Mouse (Mus musculus) ES-Bruce4 (cell line): Measurements from ENCODE around the gene Calhm4. TPM values are rescaled to one million over a fixed set of nuclear protein-coding genes. Genes with fewer than 3 reads are reported as not detected.
"Not testable (repeated sequence)": the region's sequence is repeated elsewhere in the genome, so short reads cannot be mapped to it uniquely, and the experiment has no call there.

Experiments
- H3K27ac ChIP-seq: 2 replicates; pipeline ENCODE4 v1.5.1; 2012; ENCODE audit warnings: low read length, inconsistent platforms; ENCODE audit not compliant: insufficient read depth
- H3K27me3 ChIP-seq: 2 replicates; pipeline ENCODE4 v1.6.1; 2012; ENCODE audit warnings: mild to moderate bottlenecking, low read length, inconsistent platforms; ENCODE audit not compliant: control insufficient read depth, poor library complexity, insufficient read depth, severe bottlenecking
- H3K36me3 ChIP-seq: 2 replicates; pipeline ENCODE4 v1.6.1; 2012; ENCODE audit warnings: inconsistent platforms, mild to moderate bottlenecking, low read length, moderate library complexity; ENCODE audit not compliant: control insufficient read depth, poor library complexity, insufficient read depth, severe bottlenecking
- H3K4me1 ChIP-seq: one replicate; pipeline ENCODE4 v1.8.1; 2011; ENCODE audit warnings: low read length; ENCODE audit not compliant: control insufficient read depth, insufficient read depth
- H3K4me3 ChIP-seq: 2 replicates; pipeline ENCODE4 v1.5.1; 2011; ENCODE audit warnings: low read depth, mild to moderate bottlenecking, low read length
- H3K9ac ChIP-seq: 2 replicates; pipeline ENCODE4 v1.6.1; 2012; ENCODE audit warnings: low read depth, mild to moderate bottlenecking, inconsistent platforms; ENCODE audit not compliant: poor library complexity, severe bottlenecking
- H3K9me3 ChIP-seq: replicated peaks from 2 replicates; pipeline ENCODE4 v1.6.1; 2012; ENCODE audit warnings: mild to moderate bottlenecking, low read length, inconsistent platforms; ENCODE audit not compliant: control insufficient read depth, poor library complexity, insufficient read depth, severe bottlenecking
- CTCF ChIP-seq: IDR thresholded peaks from one replicate; pipeline ENCODE4 v1.8.1; 2011; ENCODE audit warnings: low read depth, low read length
- EP300 ChIP-seq: IDR thresholded peaks from 2 replicates; pipeline ENCODE4 v1.6.1; 2011; ENCODE audit warnings: low read depth, low read length; ENCODE audit not compliant: insufficient read depth
- POLR2A ChIP-seq: IDR thresholded peaks from one replicate; pipeline ENCODE4 v1.8.1; 2011; ENCODE audit warnings: low read length; ENCODE audit not compliant: insufficient read depth
- polyA plus RNA-seq: library from polyadenylated mRNA; stranded (reverse); fragments of >200 nt; gene quantifications from 2 replicates; pipeline ENCODE4 v1.2.4, GENCODE M21; 2011; ENCODE audit warnings: low read depth; ENCODE audit not compliant: missing spikeins, insufficient read depth, insufficient read length

The Calhm4 gene
- polyA plus RNA-seq, 1 experiment, result not detected

DNA sequence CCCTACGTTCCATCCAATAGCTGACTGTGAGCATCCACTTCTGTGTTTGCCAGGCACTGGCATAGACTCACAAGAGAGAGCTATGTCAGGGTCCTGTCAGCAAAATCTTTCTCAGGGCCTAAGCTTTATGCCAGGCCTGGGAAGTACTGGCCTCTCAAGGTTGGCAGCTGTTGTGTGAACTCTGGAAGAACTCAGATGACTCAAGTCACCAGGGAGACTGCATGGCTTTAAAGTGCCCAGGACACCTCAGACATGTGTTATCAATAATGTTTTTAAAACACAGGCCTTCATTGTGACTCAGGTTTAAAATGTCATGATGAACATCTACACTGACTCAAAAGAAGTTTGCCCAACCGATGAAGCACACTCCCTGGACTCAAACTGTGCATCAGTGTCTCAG, 30.9 kb downstream of the Calhm4 start:
- TF ChIP-seq CTCF, result no peak
- no peak for TF ChIP-seq POLR2A
- no peak for TF ChIP-seq EP300
- H3K27ac ChIP-seq, result no peak overlapping the region
- H3K27me3 ChIP-seq, result no peaks in the 10 kb centered on the region
- no peaks in the 10 kb centered on the region for H3K4me1 ChIP-seq
- no peak overlapping the region for H3K4me3 ChIP-seq
- H3K36me3 ChIP-seq, result peaks cover 2% of the 10 kb centered on the region; the same call in 1 of the 2 replicates
- H3K9ac ChIP-seq, result no peak overlapping the region
- no peaks in the 10 kb centered on the region for H3K9me3 ChIP-seq

DNA sequence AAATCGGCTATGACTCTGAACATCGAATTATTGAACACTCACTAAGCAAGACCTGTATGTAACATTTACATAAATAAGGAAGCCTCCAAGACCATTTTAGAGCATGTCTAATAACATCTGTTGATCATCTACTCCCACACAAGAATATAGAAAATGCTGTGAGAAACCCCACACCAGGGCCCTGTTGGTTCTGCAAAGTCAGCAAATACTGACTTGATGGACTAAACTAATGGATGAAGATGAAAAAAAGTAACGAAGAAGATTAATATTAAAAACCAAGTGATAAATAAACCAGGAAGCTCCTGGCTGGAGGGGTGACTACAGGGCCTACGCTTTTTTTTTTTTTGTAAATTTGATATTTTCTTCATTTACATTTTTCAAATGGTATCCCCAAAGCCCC, 31.5 kb downstream of the Calhm4 start:
- peaks cover 2% of the 10 kb centered on the region; the same call in 1 of the 2 replicates for H3K36me3 ChIP-seq
- H3K27me3 ChIP-seq, result no peaks in the 10 kb centered on the region
- no peak overlapping the region for H3K27ac ChIP-seq
- H3K4me1 ChIP-seq, result no peaks in the 10 kb centered on the region
- TF ChIP-seq EP300, result no peak
- TF ChIP-seq POLR2A, result no peak
- TF ChIP-seq CTCF, result no peak
- H3K9me3 ChIP-seq, result no peaks in the 10 kb centered on the region
- no peak overlapping the region for H3K4me3 ChIP-seq
- no peak overlapping the region for H3K9ac ChIP-seq

DNA sequence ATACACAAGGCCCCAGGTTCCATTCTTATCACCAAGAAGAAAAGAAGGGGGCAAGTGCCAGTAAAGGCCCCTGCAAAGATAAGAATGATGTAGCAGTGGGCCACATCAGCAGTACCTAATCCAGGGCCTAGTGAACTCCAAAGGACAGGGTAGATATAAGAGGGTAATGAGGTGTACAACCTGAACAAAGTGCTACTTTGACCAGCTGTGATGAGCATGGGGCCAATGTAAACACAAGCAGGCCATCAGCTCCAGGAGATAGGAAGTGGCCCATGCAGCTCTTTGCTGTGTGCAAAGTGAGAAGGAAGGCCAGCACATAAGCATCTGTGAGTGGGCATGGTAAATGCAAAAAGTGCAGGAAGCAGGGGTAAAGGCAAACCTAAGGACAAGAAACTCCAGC, 45.7 kb downstream of the Calhm4 start:
- Histone ChIP-seq H3K4me1 (no peaks in the 10 kb centered on the region), H3K9ac (no peak overlapping the region), H3K27me3 (no peaks in the 10 kb centered on the region), H3K9me3 (no peaks in the 10 kb centered on the region), H3K27ac (no peak overlapping the region), H3K4me3 (no peak overlapping the region), H3K36me3 (peaks cover 13% of the 10 kb centered on the region)
- TF ChIP-seq POLR2A, result no peak
- TF ChIP-seq EP300, result no peak
- no peak for TF ChIP-seq CTCF

DNA sequence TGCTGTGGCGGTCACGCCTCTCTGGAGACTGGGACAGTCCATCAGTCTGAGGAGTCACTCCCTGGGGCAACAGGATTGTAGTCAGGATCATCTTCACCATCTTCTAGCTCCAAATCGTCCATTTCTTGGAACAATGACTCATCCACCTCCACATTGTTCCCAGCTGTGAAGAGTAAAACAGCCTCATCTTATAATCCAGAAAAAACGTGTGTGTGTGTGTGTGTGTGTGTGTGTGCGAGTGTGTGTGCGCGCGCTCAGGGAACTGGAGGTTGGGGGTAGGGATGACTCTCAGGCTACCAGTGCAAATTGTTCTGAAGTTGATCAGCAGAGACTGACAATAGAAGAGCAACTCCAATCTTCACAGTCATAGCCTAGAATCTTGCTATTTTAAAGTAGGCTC, 47.4 kb downstream of the Calhm4 start:
- not testable (repeated sequence) for H3K4me1 ChIP-seq, H3K9ac ChIP-seq, H3K27me3 ChIP-seq, H3K27ac ChIP-seq, H3K9me3 ChIP-seq, H3K4me3 ChIP-seq
- peaks cover 10% of the 10 kb centered on the region for H3K36me3 ChIP-seq

Other genes starting within 250 kb of the Calhm4 start
- gene Sult3a1, start 186.6 kb downstream of the Calhm4 start, polyA plus RNA-seq, result not detected in 2 replicates
- gene Rsph4a, start 139.2 kb downstream of the Calhm4 start, polyA plus RNA-seq, result 0.18 TPM in 1 of 2 replicates, not detected in the other
- 21.6 and 22.9 TPM in 2 replicates for gene Zup1, start 93.0 kb downstream of the Calhm4 start, polyA plus RNA-seq
- gene Rwdd1, start 24.7 kb downstream of the Calhm4 start, polyA plus RNA-seq, result 88.5 and 91.1 TPM in 2 replicates
- not detected in 2 replicates for gene Trappc3l, start 6.7 kb downstream of the Calhm4 start, polyA plus RNA-seq
- 0.18 TPM in 1 of 2 replicates, not detected in the other for gene Calhm5, start 52.2 kb upstream of the Calhm4 start, polyA plus RNA-seq
- 0.61 TPM in 1 of 2 replicates, not detected in the other for gene Calhm6, start 83.7 kb upstream of the Calhm4 start, polyA plus RNA-seq
- gene Dse, start 163.4 kb upstream of the Calhm4 start, polyA plus RNA-seq, result 51.4 and 59.1 TPM in 2 replicates
- 35.3 and 36.8 TPM in 2 replicates for gene Tspyl1, start 237.9 kb upstream of the Calhm4 start, polyA plus RNA-seq